Mouse (Mus musculus): Measurements from ENCODE around the gene Itprid1.
A peak's percentile ranks its signal among the peaks of the same experiment; 100 is the strongest.

The Itprid1 gene

DNA sequence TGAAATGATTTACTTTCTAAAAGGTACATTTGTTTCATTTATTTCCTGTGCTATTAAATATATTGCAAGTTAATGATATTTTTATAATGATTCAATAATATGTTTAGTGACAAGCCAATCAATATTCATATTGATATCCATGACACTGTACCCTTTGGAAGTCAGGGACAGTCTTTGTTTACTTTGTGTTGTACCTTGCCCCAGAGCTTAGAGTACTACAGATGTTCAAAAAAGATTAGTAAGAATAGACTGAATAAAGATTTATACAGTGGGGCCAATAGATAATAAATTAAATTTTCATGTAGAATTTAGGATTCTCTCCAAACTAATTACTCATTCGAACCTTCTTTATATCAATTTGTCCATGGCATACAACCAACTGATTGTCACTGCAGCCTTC, 50.9 kb downstream of the Itprid1 start:
- DNase-seq (ENCODE audit: low spot score in 2 of 2): no peak

DNA sequence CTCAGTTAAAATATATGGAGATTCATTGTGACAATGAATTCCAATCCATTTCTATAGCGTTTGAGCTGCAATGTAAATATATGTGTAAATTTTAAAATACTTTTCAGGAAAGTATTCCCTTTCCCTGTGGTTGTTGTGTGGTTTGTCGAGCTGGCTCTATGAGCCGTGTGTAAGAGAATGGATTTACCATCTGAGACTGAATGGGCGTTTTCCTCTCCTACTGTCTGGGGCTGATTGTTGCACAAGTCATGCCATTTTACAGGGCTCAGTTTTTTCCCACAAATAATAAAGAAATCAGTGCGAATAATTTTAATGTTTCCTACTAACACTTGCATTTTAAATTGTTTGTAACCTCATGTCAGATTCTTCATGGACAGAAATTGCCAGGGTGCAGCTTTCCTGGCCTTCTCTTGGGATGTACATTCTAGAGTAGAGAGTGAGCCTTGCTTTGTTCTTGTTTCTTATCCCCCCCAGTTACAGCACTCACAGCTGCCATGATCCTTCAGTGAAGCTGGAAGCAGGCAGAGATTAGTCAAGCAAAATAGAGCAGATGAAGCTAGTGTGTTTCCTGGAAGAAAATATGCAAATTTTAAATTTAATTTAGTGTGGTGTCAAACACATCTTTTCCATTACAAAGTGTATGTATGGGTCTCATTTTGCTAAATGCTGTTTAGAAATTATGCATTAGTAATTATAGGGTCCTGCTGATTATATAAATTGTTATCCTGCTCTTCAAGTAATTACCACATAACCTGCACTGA, 65.1 kb downstream of the Itprid1 start:
- no peak for DNase-seq (ENCODE audit: low spot score in 2 of 2)

DNA sequence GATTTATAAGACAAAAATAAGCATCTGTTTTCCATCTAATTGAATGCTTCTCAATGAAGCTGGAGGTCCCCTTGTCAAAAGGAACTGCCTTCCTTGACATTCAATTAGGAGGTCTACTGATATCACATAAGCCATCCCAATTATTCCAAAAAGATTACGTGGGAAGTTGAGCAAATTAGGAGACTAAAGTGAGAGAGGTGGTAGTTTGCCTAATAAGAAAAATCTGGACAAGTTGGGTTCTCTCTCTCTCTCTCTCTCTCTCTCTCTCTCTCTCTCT, 65.6 kb downstream of the Itprid1 start:
- no peak for DNase-seq (ENCODE audit: low spot score in 2 of 2)

- no peak for DNase-seq (ENCODE audit: low spot score in 2 of 2)
Observed at GRCm38 (mm10) chr6:55919206-55919605, 82.5 kb downstream of the Itprid1 start.

GRCm38 (mm10) chr6:55920282-55920720, 83.6 kb downstream of the Itprid1 start:
- DNase-seq (ENCODE audit: low spot score in 2 of 2): no peak

DNA sequence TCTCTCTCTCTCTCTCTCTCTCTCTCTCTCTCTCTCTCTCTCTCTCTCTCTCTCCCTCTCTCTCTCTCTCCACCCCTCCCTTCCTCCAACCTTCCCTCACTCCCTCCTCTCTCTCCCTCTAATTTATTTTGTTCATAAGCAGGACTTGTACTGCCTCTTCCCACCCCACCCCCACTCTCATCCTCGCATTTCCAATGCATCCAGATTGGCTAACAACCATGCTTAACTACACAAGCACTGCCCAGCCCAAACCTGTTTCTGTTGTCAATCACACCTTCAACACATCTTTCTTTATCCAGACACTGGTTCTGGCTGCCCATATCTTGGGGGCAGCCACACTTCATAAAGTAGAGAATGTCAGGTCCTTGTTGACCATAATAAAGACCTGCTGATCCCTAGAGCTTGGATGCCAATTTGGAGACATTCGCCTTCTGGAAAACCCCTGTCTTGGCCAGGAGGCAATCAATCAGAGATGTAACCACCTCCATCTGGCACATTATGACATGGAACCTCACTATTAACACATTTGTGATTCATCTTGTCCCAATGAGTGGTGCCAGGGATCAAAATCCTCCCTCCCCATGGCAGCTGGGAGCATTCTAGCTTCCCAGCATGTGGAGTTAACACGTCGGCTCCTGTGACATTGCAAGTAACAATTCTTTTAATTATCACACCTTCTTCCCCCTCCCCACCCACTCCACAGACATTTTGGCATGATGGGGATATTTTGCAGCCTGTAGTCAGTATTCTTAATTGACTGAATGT, 84.4 kb downstream of the Itprid1 start:
- no peak for DNase-seq (ENCODE audit: low spot score in 2 of 2)

- no peak for DNase-seq (ENCODE audit: low spot score in 2 of 2)
Observed at GRCm38 (mm10) chr6:55944709-55945108, 108.0 kb downstream of the Itprid1 start.

DNA sequence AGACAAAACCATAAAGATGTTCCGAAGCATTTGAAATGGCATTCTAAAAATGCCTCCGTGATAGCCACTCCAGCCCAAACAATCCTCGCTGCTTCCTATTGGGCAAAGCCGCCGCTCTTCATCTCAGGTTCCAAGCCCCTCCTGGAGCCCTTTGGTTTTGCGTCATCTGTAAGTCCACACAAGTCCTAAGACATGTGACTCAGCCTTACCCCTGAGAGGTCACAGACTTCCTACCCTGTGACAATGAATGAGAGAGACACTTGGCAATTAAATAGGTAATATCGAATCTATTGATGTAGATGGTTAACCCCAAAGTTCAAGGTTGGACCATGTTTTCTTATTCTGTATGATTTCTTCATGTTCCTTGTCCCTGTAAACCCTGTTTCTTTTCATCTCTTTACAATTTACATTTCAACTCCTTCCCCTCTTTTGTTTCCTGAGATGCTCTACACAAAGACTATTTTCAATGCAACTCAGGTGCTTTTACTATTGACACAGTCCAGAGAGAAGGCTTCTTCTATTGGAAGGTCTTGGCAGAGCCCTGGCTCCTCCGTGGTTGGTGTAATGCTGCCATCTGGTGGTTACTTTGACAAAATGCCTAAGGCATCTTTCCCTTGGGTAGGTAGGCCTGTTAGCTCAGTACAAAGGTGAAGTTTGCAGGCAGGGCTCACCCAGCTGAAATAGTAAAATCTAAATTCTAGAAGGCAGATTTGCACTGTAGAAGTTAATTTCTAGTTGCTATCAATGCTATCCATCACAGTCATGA, 113.8 kb downstream of the Itprid1 start:
- DNase-seq (ENCODE audit: low spot score in 2 of 2): peak; percentile 72 to 81

GRCm38 (mm10) chr6:55972998-55973397, 136.3 kb downstream of the Itprid1 start:
- peak in 1 of 2 experiments; percentile 35 for DNase-seq (ENCODE audit: low spot score in 2 of 2)

GRCm38 (mm10) chr6:55979766-55980165, 143.1 kb downstream of the Itprid1 start:
- no peak for DNase-seq (ENCODE audit: low spot score in 2 of 2)

DNA sequence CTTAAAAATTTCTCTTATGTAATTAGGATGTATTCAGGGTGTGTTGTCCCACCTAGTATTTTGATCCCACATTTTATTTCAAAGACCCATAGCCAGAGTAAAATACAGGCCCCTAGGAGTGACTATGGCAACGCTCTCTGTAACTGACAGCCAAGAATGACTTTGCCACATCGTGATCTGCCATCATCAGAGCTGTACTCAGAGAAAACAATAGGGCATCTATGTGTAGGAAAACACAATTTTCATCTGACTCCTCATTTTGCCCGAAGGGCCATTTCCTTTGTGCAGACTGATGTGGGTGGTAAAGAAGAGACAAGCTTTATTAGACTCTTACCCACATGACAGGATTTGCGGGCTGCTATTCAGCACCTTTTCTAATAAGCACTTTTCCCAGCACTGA, 172.0 kb downstream of the Itprid1 start:
- DNase-seq (ENCODE audit: low spot score in 2 of 2): no peak

DNA sequence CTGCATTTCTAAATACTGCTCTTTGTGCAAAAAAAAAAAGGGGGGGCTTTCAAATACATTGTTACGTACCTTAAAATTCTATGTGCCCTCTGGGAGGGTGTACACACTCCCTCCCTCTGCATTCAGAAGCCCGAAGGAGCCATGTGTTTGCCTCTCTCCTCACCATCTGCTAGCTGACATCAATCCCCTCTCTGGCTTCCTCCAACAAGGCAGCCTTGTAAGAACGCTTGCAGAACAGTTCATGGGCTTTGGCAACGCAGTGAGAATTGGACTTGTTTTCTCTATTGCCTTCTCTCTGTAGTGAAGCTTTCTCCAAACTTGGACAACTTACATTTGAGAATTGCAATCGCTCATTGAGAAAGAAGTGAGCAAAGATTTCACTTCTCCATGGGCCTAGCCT, 175.7 kb downstream of the Itprid1 start:
- DNase-seq (ENCODE audit: low spot score in 2 of 2): peak; percentile 33 to 47

- DNase-seq (ENCODE audit: low spot score in 2 of 2): peak in 1 of 2 experiments; percentile 29
Observed at GRCm38 (mm10) chr6:56017291-56017994, 180.7 kb downstream of the Itprid1 start, which contains the start of gene Ppp1r17. Gene Ppp1r17, plus strand, starts transcription at chr6:56017497.

DNA sequence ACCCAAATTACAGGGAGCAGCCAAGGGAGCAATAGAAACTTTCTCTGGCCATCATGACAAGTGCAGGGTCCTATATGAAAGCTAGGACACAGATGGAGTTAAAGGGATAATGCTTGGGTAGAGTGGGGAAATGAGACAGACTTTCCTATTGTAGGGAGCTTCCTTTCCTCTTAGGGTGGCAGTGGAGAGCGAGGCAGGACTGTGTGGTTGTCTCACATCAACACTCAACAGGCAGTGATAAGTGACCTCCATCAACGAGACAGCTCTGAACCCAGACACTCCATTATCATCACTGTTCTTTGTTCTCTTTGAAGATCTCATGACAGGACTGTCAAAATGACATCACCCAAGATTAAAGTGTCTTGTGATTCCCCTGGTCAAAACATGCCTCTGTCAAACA, 182.9 kb downstream of the Itprid1 start:
- DNase-seq (ENCODE audit: low spot score in 2 of 2): no peak

GRCm38 (mm10) chr6:56025533-56025932, 188.8 kb downstream of the Itprid1 start:
- peak in 1 of 2 experiments; percentile 40 for DNase-seq (ENCODE audit: low spot score in 2 of 2)

GRCm38 (mm10) chr6:56027318-56027717, 190.6 kb downstream of the Itprid1 start:
- DNase-seq (ENCODE audit: low spot score in 2 of 2): peak in 1 of 2 experiments; percentile 35

DNA sequence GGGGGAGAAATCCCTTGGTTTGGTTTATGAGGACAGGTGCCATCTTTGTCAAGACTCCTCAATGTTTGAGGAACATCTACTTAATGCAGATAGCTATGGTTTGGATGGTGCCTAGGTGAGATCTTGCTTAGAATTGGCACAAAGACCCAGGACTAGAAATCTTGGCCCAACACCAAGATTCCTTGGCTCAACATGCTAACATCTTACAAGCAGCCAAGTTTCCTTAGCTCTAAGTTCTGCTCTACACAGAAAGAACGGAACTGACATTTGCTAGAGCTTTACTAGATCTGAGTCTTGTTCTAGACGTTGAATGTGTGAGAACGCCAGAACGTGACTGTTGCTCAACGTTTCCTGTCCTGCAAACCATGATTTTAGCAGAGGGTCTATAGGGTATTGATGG, 191.3 kb downstream of the Itprid1 start:
- DNase-seq (ENCODE audit: low spot score in 2 of 2): peak; percentile 42 to 51
